Mouse (Mus musculus) left cerebral cortex, postnatal 10 days (tissue): ENCODE measurements around the gene Syt8. TPM values are rescaled to one million over a fixed set of nuclear protein-coding genes. Genes with fewer than 3 reads are reported as not detected.
"Not testable (repeated sequence)": the region's sequence is repeated elsewhere in the genome, so short reads cannot be mapped to it uniquely, and the experiment has no call there.

Source experiments
- DNase-seq, 2 experiments: peaks; one replicate each; pipeline ENCODE4 v3.0.0; 2021 to 2022; ENCODE audit warnings: low spot score in 2 of 2, mixed read lengths in 1 of 2; ENCODE audit errors: extremely low spot score in 1 of 2
- intact Hi-C: fragments of 180-260 bp; cut with DNase I; formaldehyde crosslinking; loops from one replicate; pipeline ENCODE4 v1.15.1; 2025
- total RNA-seq, 2 experiments: library from RNA; stranded (reverse); gene quantifications; 2 replicates each; pipeline ENCODE4 v1.2.3; 2021

The Syt8 gene
- total RNA-seq, 2 experiments from 2014 or later: not detected

DNA sequence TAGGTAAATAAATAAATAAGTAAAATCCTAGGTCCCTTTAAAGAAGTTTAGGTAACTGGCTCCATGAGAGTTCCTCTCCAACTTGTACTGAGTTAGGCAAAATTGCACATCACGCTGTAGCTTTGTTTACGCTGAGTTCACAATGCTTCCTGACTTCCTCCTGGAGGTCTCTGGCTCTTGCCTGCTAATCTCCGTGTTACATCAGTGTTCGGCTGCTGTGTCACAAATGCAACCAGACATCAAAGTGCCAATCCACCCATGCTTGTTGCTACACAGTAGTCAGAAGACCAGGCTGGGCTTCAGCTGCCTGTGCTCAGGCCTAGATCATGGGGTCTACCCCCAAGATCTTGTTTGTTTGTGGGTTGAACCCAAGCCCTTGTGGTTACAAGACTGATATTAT, 31.1 kb upstream of the Syt8 start:
- DNase-seq: no peak
- intact Hi-C loops: no loop called here

DNA sequence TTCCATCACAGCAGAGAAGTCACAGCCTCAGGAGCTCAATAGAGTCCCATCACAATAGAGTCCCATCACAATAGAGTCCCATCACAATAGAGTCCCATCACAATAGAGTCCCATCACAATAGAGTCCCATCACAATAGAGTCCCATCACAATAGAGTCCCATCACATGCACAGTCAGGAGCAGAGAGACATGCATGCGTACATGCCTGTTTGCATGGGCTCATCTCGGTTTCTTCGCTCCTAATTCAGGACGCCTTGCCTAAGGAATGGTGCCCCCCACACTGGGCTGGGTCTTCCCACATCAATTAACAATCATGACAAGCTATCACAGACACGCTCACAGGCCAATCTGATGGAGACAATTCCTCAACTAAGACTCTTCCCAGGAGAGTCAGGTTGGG, 29.5 kb upstream of the Syt8 start:
- DNase-seq, intact Hi-C loops: not testable (repeated sequence)

DNA sequence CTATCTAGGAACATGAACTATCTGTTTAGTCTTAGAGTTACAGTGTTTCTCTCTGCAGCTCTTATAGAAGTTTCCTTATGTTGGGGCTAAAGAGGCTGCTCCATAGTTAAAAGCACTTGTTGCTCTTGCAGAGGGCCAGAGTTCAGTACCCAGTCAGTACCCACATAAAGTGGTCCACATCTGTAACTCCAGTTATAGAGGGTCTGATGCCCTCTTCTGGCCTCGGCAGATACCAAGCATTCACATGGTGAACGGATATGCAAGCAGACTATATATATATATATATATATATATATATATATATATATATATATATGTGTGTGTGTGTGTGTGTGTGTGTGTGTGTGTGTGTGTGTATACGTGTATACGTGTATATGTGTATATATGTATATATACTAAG, 26.7 kb upstream of the Syt8 start:
- intact Hi-C loops: no loop called here

DNA sequence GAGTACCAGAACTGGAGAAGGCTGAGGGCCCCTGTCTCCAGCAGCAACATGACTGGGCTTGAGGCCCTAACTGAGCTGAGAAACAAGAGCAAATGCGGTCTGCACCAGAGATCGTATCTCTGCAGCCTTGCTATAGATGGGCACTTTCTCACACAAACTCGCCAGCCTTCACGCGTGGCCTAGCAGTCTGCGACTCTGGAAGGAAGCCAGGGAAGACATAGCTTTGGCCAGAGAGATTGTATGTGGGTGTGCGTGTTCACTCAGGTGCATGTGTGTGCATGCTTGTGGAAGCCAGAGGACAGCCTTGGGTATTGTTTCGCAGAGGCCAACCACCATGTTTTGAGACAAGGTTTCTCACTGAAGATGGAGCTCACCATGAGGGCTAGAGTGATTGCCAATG, 26.0 kb upstream of the Syt8 start:
- intact Hi-C loops: no loop called here

More for the DNA sequence above, 26.7 kb upstream of the Syt8 start:
- no peak for DNase-seq

DNA sequence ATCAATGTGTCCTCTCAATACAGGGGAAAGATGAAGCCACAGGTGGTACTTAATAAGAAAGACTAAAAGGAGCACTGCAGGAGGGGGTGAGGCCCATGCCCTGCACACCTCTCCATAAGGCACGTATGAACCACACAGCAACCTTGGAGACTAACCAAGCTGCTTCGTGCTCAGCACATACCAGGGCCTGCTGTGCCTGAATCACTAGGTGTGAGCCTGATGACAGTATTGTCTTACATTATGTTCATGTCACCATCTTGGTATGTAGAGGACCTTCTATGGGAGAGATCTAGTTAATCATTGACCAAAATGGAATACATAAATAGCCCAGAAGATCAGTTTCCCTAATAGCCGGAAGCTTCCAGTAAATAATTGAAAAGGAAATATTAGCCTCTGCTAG, 25.0 kb upstream of the Syt8 start:
- no peak for DNase-seq
- intact Hi-C loops: no loop called here

More for the DNA sequence above, 26.0 kb upstream of the Syt8 start:
- DNase-seq: no peak

DNA sequence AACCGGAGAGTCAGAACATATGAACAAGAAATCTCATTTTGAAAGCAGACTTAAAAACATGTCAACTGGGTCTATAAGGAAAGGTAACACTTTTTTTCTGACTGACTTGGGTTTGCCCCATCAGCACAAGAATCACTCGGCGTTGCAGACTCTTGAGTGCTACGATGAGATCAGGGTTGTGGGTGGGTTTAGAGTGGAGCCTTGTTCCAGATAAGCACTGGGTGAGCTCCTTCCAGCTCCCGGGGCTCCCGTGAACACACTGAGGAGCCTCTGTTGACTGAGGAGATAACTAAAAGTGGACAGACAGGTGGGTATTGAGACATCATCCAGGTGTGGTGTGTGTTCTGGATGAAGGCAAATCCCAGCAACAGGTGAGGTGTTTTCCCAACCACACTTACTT, 21.4 kb upstream of the Syt8 start:
- intact Hi-C loops: no loop called here
- DNase-seq: no peak

DNA sequence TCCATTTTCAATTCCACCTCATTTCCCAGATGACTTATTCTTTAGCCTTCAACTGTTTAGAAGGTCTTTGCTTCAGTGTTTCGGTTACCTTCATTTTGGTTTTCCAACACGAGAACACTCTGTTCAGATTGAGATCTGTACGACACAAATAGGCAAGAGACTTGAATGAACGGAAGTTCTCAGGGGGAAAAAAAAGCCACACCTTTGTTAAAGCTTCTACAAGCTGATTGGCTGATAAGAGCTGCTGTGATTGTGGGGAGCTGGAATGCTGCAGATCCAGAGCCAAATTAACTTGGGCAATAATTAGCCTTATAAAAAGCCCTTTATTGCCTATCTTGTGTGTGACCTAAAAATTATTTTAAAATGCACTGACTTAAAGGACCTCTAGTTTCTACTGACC, 19.3 kb upstream of the Syt8 start:
- intact Hi-C loops: no loop called here
- no peak for DNase-seq

DNA sequence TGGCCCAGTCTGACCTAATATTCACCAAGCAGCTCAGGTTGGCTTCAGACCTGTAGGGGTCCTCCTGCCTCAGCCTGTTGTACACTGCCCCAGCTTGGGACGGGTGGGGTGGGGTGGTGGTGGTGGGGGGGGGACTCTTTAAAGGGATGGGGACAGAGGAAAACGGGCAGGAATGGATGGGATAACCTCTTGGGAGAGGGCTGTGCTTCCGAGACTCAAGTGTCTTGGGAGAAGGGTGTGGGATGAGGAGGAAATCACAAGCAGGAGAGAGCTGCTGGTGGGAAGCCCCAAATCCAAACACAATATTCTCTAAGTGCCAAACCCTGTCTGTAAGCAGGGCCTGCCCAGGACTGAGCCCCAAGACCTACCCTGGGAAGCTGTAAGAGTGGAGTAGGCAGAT, 18.4 kb upstream of the Syt8 start:
- intact Hi-C loops: no loop called here
- DNase-seq: no peak

DNA sequence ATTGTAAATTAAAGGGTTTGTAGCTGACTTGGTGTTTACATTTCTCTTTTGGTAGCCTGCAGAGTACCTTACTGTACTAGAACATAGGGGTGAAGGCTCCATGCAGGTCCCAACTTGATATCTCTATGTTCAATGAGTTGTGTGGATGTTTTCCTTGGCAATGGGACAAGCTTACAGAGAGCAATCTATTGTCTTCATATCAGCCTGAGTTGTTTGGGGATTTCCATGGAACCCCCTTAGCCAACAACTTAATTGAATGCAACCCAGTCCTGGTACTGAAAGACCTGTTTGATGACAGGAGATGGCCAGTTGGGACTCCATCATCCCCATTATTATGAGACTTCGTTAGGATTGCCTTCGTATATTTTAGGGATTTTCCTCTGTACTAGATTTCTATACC, 16.6 kb upstream of the Syt8 start:
- no peak for DNase-seq
- intact Hi-C loops: no loop called here

DNA sequence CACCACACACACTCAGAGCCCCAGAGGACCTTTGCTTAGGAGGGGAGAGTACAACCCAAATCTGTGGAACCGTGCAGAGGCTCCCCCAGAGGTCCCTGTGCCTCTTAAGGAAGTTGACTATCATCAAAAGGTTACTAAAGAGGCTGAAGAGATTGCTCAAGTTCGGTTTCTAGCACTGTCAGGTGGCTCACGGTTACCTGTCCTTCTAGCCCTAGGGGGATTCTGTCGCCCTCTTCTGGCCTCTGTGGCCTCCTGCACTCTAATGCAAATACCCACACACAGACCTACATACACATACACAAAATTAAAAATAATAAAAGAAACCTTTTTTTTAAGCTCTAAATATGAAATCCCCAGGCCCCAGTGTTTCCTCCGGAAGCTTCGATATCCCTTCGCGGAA, 16.0 kb upstream of the Syt8 start:
- intact Hi-C loops: no loop called here
- no peak for DNase-seq

DNA sequence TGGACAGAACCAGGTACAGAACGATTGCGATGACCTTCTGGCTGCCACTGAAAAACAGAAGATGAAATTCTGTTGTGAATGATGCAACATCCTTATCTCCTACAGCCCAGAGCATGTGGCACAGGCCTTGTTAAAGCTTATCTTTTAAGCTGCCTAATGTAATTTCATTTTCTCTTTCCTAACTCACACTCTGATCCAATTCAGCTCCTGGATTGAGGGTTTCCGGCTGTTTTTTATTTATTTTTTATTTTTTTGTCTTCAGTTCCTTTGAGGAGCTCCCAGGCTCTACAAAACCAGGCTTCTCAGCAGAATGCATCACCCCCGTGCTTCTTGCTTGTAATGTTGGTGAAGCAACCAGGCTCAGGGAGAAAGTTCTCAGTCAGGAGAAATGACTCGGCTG, 14.8 kb upstream of the Syt8 start:
- no peak for DNase-seq
- intact Hi-C loops: no loop called here

DNA sequence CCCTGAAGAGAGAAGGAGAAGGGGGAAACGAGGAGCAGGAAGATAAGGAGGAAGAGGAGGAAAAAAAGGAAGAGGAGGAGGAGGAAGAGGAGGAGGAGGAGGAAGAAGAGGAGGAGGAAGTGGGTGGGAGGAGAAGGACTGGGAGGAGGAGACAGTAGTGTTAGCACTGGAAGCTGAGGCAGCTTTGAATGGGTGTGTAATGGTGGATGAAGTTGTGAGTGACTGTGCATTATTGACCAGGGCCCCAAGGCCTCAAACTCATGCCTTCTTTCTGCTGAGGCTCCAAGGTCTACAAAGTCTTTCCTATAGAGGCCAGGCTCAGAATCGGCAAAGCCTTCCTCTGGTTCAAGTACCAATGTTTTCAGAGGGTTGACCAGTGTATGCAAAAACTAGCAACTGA, 12.8 kb upstream of the Syt8 start:
- DNase-seq: no peak
- intact Hi-C loops: no loop called here

DNA sequence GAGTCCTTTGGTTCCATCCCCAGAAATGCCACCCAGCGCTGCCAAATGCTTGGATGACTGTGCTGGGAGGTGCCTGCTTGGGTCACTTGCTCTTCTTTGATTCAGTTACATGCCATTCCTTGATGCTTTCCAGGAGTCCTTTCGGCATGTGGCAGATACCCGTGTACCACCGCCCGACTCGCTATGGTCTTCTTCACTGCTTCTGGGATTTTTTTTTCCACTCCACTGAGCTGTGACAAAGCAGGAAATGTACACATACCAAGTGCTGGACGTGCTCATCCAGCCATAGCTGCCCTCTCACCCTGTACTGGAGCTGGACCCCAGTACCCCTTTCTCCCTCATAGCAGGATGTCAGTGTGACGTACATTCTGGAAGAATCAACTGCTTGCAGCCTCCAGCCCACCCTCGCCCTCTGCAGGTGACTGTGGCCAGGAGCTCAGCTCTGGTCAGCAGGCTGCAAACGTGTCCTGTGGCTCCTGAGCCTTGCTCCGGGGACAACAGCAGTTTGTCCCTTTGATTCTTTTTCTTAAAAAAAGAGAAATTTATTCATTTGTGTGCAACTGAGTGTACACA, 8.9 kb upstream of the Syt8 start:
- intact Hi-C loops: no loop called here
- peak in 1 of 2 experiments; percentile 58 for DNase-seq

DNA sequence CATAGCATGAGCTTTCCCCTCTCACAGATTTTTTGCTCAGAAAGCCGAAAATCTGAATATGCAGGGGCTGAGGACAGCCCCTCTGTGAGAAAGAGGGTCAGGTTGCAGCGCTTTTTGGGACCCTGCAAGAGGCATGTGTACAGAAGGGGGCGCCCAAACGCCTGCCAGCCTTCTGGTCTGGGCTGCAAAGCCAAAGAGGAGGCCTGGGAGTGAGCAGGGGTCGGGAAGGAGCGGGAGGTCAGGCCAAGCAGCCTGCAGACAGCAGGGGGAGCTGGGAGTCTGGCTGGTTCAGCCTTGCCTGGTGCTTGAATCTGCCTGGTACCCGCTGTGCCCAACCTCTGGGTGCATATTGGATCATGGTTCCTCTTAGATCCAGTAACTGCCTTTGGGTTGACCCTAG, 6.4 kb upstream of the Syt8 start:
- intact Hi-C loops: no loop called here
- DNase-seq: peak in 1 of 2 experiments; percentile 73

DNA sequence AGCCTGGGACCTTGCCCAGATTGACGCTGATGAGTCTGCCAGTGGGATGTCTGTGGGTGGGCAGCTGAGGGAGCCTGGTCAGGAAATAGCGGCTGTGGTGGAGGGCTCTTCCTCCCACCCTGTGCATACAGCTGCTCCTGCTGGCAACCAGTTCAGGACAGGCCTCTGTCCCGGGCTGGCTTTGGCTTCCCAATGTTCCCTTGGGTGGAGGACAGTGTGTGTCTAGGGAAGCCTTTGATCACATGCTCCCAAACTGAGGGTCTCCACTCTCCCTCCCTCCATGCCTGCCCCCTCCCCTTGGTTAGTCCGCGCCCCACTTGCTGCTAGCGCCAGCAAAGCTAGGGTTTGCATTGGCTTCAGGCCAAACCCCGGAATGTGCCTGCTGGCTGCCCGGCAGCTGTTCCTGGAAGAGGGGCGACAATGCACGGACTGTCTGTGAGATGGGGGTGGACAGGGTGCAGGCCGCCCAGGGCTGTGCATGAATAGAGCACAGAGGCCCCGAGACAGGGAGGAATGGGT, 4.4 kb upstream of the Syt8 start:
- peak; percentile 57 to 89 for DNase-seq
- intact Hi-C loops: loop anchor here (10.0 kb wide), 1 partner anchor 245 kb away; no protein-coding TSS in a partner anchor

DNA sequence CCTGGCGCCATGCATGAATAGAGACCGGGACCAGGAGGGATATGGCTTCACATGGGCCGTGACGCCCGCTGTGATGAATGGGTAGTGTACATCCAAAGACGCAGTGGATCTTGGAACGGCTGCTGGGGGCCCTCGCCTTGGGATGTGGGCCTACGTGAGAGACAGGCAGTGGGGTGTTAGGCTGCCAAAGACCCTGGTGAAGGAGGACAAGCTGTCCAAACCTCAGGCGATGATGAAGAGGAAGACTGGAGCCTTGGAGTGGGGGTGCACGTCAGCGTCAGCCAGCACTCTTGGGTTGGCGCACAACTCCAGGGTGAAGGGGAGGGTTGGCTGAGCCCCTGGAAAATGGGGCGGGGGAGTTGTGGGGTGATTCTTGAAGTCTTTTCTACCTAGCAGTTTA, 3.5 kb upstream of the Syt8 start:
- intact Hi-C loops: loop anchor here (10.0 kb wide), 1 partner anchor 244 kb away; no protein-coding TSS in a partner anchor
- no peak for DNase-seq

DNA sequence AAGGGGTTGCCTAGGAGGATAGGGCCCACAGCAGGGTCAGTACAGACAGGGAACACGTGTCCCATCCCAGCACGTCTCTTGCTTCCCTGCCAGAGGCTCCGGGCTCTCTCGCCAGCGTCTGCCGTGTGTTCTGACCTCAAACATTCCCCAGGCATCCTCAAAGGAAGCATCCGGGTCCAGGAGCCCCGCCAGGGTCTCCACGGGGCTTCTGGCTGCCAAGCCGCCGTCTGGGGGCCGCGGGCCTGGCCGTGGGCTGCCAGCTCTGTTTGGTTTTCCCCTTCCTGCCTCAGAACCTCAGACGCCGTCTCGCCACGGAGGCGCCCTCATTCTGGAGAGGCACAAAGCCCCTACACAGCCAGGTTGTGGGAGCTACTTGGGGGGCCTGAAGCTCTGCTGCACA, 1.0 kb upstream of the Syt8 start:
- intact Hi-C loops: loop anchor here (2.0 to 10.0 kb wide), 2 partner anchors 99 to 241 kb away; no protein-coding TSS in a partner anchor
- peak in 1 of 2 experiments; percentile 69 for DNase-seq

DNA sequence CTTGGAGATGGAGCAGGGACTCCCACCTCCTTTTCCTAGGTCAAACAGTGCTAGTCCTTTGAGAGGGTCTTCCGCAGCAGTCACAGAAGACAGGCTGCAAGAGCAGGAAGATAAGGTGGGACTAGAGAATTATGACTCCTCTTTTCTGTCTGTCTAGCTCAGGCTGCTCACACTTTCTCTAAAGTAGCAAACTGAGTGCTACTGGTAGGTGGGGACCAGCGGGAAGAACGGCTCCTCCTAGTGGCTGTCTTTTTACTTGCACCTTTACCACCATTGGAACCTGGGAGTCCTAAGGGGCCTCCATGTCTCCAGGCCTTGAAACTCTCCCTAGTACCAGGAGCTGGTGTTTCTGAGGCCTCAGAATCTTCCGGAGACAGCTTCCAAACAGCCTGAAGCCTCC, 874 bp downstream of the Syt8 start:
- DNase-seq: peak; percentile 49 to 66
- intact Hi-C loops: loop anchor here (2.0 to 10.0 kb wide), 2 partner anchors 101 to 239 kb away; no protein-coding TSS in a partner anchor

DNA sequence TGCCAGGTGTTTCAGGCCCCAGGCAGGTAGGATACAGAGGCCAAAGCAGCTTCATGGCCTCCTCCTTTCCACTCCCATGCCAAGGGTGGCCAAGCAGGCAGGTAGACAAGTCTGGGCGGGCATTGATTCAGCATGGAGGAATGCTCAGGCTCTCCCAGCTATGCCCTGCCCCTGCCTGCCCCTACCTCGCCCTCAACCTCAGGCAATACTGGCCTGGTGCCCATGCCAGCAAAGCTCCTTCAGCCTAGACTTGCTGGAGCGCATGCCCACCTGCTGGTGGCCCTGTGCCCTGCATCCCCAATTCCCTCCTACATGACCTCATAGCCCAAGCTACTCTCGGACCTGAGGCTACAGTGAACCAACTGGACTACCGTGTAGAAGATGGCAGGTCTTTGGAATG, 2.7 kb downstream of the Syt8 start:
- intact Hi-C loops: loop anchor here (10.0 kb wide), 1 partner anchor 237 kb away; no protein-coding TSS in a partner anchor

DNA sequence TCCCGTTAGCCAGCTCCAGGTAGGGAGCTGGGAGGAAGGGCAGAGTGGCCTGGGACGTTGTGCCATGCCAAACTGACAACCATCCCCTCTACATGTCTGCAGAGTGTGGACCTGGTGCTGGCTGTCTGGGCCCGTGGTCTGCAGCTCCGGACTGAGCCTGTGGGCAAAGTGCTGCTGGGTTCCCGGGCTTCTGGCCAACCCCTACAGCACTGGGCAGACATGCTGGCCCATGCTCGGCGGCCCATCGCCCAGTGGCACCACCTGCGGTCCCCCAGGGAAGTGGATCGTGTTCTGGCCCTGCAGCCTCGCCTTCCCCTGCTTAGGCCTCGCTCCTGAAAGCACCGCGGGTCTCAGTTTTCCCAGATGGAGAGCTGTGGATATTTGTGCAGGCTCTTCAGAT, 5.3 kb downstream of the Syt8 start:
- peak in 1 of 2 experiments; percentile 34 for DNase-seq
- intact Hi-C loops: loop anchor here (5.0 to 10.0 kb wide), 3 partner anchors 57 to 235 kb away; partner anchors contain the start of gene Tnnt3

More for the DNA sequence above, 2.7 kb downstream of the Syt8 start:
- peak in 1 of 2 experiments; percentile 51 for DNase-seq
